Mouse (Mus musculus) forebrain, postnatal 0 days (tissue): Measurements from ENCODE around the gene Oaz1. TPM values are rescaled to one million over a fixed set of nuclear protein-coding genes. Genes with fewer than 3 reads are reported as not detected.

Experiments used
- ATAC-seq: fragments of 200-750 bp; cut with Nextera tagmentation; 2 replicates; pipeline ENCODE4 v1.8.0; 2017; ENCODE audit warnings: mild to moderate bottlenecking, moderate library complexity
- DNase-seq: peaks from one replicate; pipeline ENCODE4 v3.0.0-alpha.2; 2015
- H3K27ac ChIP-seq: fragments of 300-500 bp; sonication (generic); 2 replicates; pipeline ENCODE4 v1.5.1; 2014; ENCODE audit warnings: low read depth, mild to moderate bottlenecking, antibody characterized with exemption, low read length, moderate library complexity, mixed read lengths
- H3K27me3 ChIP-seq: fragments of 300-500 bp; sonication (generic); 2 replicates; pipeline ENCODE4 v1.6.1; 2014; ENCODE audit warnings: mild to moderate bottlenecking, low read length, mixed read lengths; ENCODE audit not compliant: insufficient read depth
- H3K36me3 ChIP-seq: fragments of 300-500 bp; sonication (generic); 2 replicates; pipeline ENCODE4 v1.6.1; 2014; ENCODE audit warnings: mild to moderate bottlenecking, moderate library complexity; ENCODE audit not compliant: insufficient read depth
- H3K4me1 ChIP-seq: fragments of 300-500 bp; sonication (generic); 2 replicates; pipeline ENCODE4 v1.6.1; 2014; ENCODE audit warnings: antibody characterized with exemption; ENCODE audit not compliant: insufficient read depth
- H3K4me2 ChIP-seq: fragments of 300-500 bp; sonication (generic); 2 replicates; pipeline ENCODE4 v1.6.1; 2014; ENCODE audit warnings: low read depth, mild to moderate bottlenecking, moderate library complexity
- H3K4me3 ChIP-seq: fragments of 300-500 bp; sonication (generic); 2 replicates; pipeline ENCODE4 v1.5.1; 2014; ENCODE audit warnings: low read depth, low read length, mixed read lengths
- H3K9ac ChIP-seq: fragments of 300-500 bp; sonication (generic); 2 replicates; pipeline ENCODE4 v1.6.1; 2014; ENCODE audit warnings: mild to moderate bottlenecking
- H3K9me3 ChIP-seq: fragments of 300-500 bp; sonication (generic); 2 replicates; pipeline ENCODE4 v1.6.1; 2016; ENCODE audit warnings: low read length
- CTCF ChIP-seq: sonication (generic); IDR thresholded peaks from 2 replicates; pipeline ENCODE4 v1.5.1; 2016; ENCODE audit warnings: antibody characterized with exemption, control low read depth, low read depth
- WGBS: fragments of 180-500 bp; shearing (Covaris S2); extraction: QIAGEN DNeasy Blood & Tissue Kit; methylation state at CpG from one replicate; pipeline ENCODE4 v1.1.7; 2014; 5-methylcytosine and 5-hydroxymethylcytosine counted together
- polyA plus RNA-seq: library from polyadenylated mRNA; unstranded; fragments of >200 nt; fragmentation: Nextera tagmentation; extraction: Ambion mirVana; gene quantifications from 2 replicates; pipeline ENCODE4 v1.2.1, GENCODE M21; 2015
- total RNA-seq: library from RNA; depleted of rRNA; stranded (reverse); fragments of >200 nt; gene quantifications from 2 replicates; pipeline ENCODE4 v1.2.3, GENCODE M21; 2014; rRNA removed

The Oaz1 gene
- total RNA-seq (1,019 and 1,040 TPM in 2 replicates), polyA plus RNA-seq (1,146 and 1,244 TPM in 2 replicates)

GRCm38 (mm10) chr10:80826151-80827062, at the start of gene Oaz1:
Gene Oaz1 (plus strand): TSS chr10:80826656.
- peak; percentile 98 for ATAC-seq

GRCm38 (mm10) chr10:80777123-80777522, 49.3 kb upstream of the Oaz1 start:
- Histone ChIP-seq H3K27me3 (no peaks in the 10 kb centered on the region), H3K9ac (no peak overlapping the region), H3K9me3 (no peaks in the 10 kb centered on the region), H3K4me3 (no peak overlapping the region), H3K36me3 (peaks cover 97% of the 10 kb centered on the region), H3K4me1 (peaks cover 6% of the 10 kb centered on the region; the same call in 1 of the 2 replicates), H3K27ac (no peak overlapping the region), H3K4me2 (no peak overlapping the region)
- DNase-seq (no peak), ATAC-seq (no peak)
- no peak for TF ChIP-seq CTCF
- WGBS, result 88% methylated on average over 5 of the region's 5 CpGs

More at GRCm38 (mm10) chr10:80826151-80827062, at the start of gene Oaz1:
- TF ChIP-seq CTCF, result peak; percentile 24; the same call in 1 of the 2 replicates
- Histone ChIP-seq H3K27me3 (no peaks in the 10 kb centered on the region), H3K4me2 (peak within 1 kb of the TSS; percentile 63), H3K9me3 (no peaks in the 10 kb centered on the region), H3K4me3 (peak within 1 kb of the TSS; percentile 83), H3K4me1 (no peaks in the 10 kb centered on the region), H3K36me3 (peaks cover 21% of the 10 kb centered on the region), H3K9ac (peak within 1 kb of the TSS; percentile 88), H3K27ac (peak within 1 kb of the TSS; percentile 89)
- peak; percentile 100 for DNase-seq
- WGBS, result 2% methylated on average over 80 of the region's 82 CpGs

- Histone ChIP-seq H3K4me1 (no peaks in the 10 kb centered on the region), H3K9me3 (no peaks in the 10 kb centered on the region), H3K27me3 (no peaks in the 10 kb centered on the region), H3K27ac (no peak overlapping the region), H3K9ac (no peak overlapping the region), H3K4me2 (no peak overlapping the region), H3K36me3 (peaks cover 100% of the 10 kb centered on the region), H3K4me3 (no peak overlapping the region)
- no peak for TF ChIP-seq CTCF
- DNase-seq (no peak), ATAC-seq (no peak)
Measured at GRCm38 (mm10) chr10:80779565-80779964, 46.9 kb upstream of the Oaz1 start.

GRCm38 (mm10) chr10:80784302-80784701, 42.2 kb upstream of the Oaz1 start:
- no peak for ATAC-seq
- WGBS, result 98% methylated on average over 2 of the region's 2 CpGs
- TF ChIP-seq CTCF, result no peak
- no peak for DNase-seq
- H3K27ac ChIP-seq, result no peak overlapping the region
- no peak overlapping the region for H3K4me2 ChIP-seq
- no peaks in the 10 kb centered on the region for H3K9me3 ChIP-seq
- H3K4me3 ChIP-seq, result no peak overlapping the region
- H3K9ac ChIP-seq, result no peak overlapping the region
- H3K4me1 ChIP-seq, result no peaks in the 10 kb centered on the region
- H3K27me3 ChIP-seq, result no peaks in the 10 kb centered on the region
- H3K36me3 ChIP-seq, result peaks cover 100% of the 10 kb centered on the region

GRCm38 (mm10) chr10:80784871-80785270, 41.6 kb upstream of the Oaz1 start:
- ATAC-seq (no peak), DNase-seq (no peak)
- Histone ChIP-seq H3K9me3 (no peaks in the 10 kb centered on the region), H3K27me3 (no peaks in the 10 kb centered on the region), H3K9ac (no peak overlapping the region), H3K27ac (no peak overlapping the region), H3K36me3 (peaks cover 99% of the 10 kb centered on the region), H3K4me1 (no peaks in the 10 kb centered on the region), H3K4me2 (no peak overlapping the region), H3K4me3 (no peak overlapping the region)
- no peak for TF ChIP-seq CTCF
- 81% methylated on average over 12 of the region's 12 CpGs for WGBS

- no peak for TF ChIP-seq CTCF
- Histone ChIP-seq H3K9me3 (no peaks in the 10 kb centered on the region), H3K9ac (no peak overlapping the region), H3K27me3 (no peaks in the 10 kb centered on the region), H3K36me3 (peaks cover 99% of the 10 kb centered on the region), H3K4me3 (no peak overlapping the region), H3K4me1 (no peaks in the 10 kb centered on the region), H3K27ac (no peak overlapping the region), H3K4me2 (no peak overlapping the region)
- 94% methylated on average over 11 of the region's 11 CpGs for WGBS
- ATAC-seq, result no peak
- DNase-seq, result no peak
Measured at GRCm38 (mm10) chr10:80785963-80786362, 40.5 kb upstream of the Oaz1 start.

GRCm38 (mm10) chr10:80787517-80787916, 38.9 kb upstream of the Oaz1 start:
- Histone ChIP-seq H3K9me3 (no peaks in the 10 kb centered on the region), H3K4me3 (no peak overlapping the region), H3K36me3 (peaks cover 97% of the 10 kb centered on the region), H3K9ac (no peak overlapping the region), H3K27ac (no peak overlapping the region), H3K4me1 (no peaks in the 10 kb centered on the region), H3K27me3 (no peaks in the 10 kb centered on the region), H3K4me2 (no peak overlapping the region)
- DNase-seq (no peak), ATAC-seq (no peak)
- 81% methylated on average over 2 of the region's 2 CpGs for WGBS
- no peak for TF ChIP-seq CTCF
